Mouse (Mus musculus) heart, postnatal 0 days (tissue): ENCODE data around the gene Lonrf3. TPM values are rescaled to one million over a fixed set of nuclear protein-coding genes. Genes with fewer than 3 reads are reported as not detected.

ENCODE experiments used
- ATAC-seq: fragments of 200-750 bp; cut with Nextera tagmentation; 2 replicates; pipeline ENCODE4 v1.8.0; 2017; ENCODE audit warnings: low read depth, moderate number of reproducible peaks, moderate library complexity; ENCODE audit not compliant: insufficient read depth
- DNase-seq: peaks from one replicate; pipeline ENCODE4 v3.0.0-alpha.2; 2016; ENCODE audit warnings: low spot score
- H3K27ac ChIP-seq: fragments of 300-500 bp; sonication (generic); 2 replicates; pipeline ENCODE4 v1.5.1; 2014; ENCODE audit warnings: low read depth, mild to moderate bottlenecking
- H3K27me3 ChIP-seq: fragments of 300-500 bp; sonication (generic); 2 replicates; pipeline ENCODE4 v1.6.1; 2014; ENCODE audit warnings: low read length, mixed read lengths; ENCODE audit not compliant: control insufficient read depth, insufficient read depth
- H3K36me3 ChIP-seq: fragments of 300-500 bp; sonication (generic); replicated peaks from 2 replicates; pipeline ENCODE4 v1.6.1; 2014; ENCODE audit warnings: low read length, mixed read lengths; ENCODE audit not compliant: control insufficient read depth, insufficient read depth
- H3K4me1 ChIP-seq: fragments of 300-500 bp; sonication (generic); 2 replicates; pipeline ENCODE4 v1.6.1; 2014; ENCODE audit warnings: antibody characterized with exemption; ENCODE audit not compliant: control insufficient read depth, insufficient read depth
- H3K4me2 ChIP-seq: fragments of 300-500 bp; sonication (generic); 2 replicates; pipeline ENCODE4 v1.6.1; 2014; ENCODE audit warnings: low read depth, mild to moderate bottlenecking, low read length, moderate library complexity
- H3K4me3 ChIP-seq: fragments of 300-500 bp; sonication (generic); 2 replicates; pipeline ENCODE4 v1.5.1; 2014; ENCODE audit warnings: low read depth, low read length
- H3K9ac ChIP-seq: fragments of 300-500 bp; sonication (generic); replicated peaks from 2 replicates; pipeline ENCODE4 v1.6.1; 2014; ENCODE audit warnings: low read depth, low read length, mixed read lengths
- H3K9me3 ChIP-seq: fragments of 300-500 bp; sonication (generic); replicated peaks from 2 replicates; pipeline ENCODE4 v1.6.1; 2016; ENCODE audit warnings: low read length; ENCODE audit not compliant: control insufficient read depth
- CTCF ChIP-seq: IDR thresholded peaks from 2 replicates; pipeline ENCODE4 v1.5.1; 2016; ENCODE audit warnings: antibody characterized with exemption, control low read depth, low read depth
- EP300 ChIP-seq: IDR thresholded peaks from 2 replicates; pipeline ENCODE4 v1.6.1; 2016; ENCODE audit warnings: antibody characterized with exemption, low read depth
- WGBS: fragments of 180-500 bp; shearing (Covaris S2); extraction: QIAGEN DNeasy Blood & Tissue Kit; methylation state at CpG from one replicate; pipeline ENCODE4 v1.1.7; 2014; 5-methylcytosine and 5-hydroxymethylcytosine counted together
- microRNA-seq: library from miRNA; unstranded; fragments of <30 nt; microRNA quantifications from one replicate; pipeline ENCODE4, GENCODE M21; 2016
- polyA plus RNA-seq: library from polyadenylated mRNA; unstranded; fragments of >200 nt; fragmentation: Nextera tagmentation; extraction: Ambion mirVana; gene quantifications from 2 replicates; pipeline ENCODE4 v1.2.1, GENCODE M21; 2015
- total RNA-seq: library from RNA; depleted of rRNA; stranded (reverse); fragments of >200 nt; gene quantifications from 2 replicates; pipeline ENCODE4 v1.2.3, GENCODE M21; 2014; ENCODE audit warnings: low replicate concordance; rRNA removed

The Lonrf3 gene
- total and polyA plus RNA-seq, 2 experiments from 2014 or later, result 0.10 to 10.8 TPM

DNA sequence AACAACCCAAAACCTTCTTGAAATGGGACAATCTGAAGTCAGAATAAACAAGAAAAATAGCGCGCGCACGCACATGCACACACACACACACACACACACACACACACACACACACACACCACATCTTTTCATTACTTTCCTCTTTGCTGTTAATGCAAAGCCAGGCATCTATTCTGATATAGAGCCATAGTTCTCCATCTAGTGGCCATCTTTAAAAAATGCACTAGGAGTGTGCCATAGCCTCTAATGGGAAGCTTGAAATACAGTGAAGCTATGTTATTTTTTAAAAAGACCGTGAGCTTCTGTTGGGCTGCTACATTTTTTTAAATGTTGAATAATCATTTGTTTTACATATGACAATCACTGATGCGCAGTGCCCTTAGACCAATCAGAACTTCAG, 65.1 kb downstream of the Lonrf3 start:
- no peak for ATAC-seq
- Histone ChIP-seq H3K9ac (no peak overlapping the region), H3K27me3 (no peaks in the 10 kb centered on the region), H3K4me2 (no peak overlapping the region), H3K4me3 (no peak overlapping the region), H3K36me3 (no peaks in the 10 kb centered on the region), H3K9me3 (no peaks in the 10 kb centered on the region), H3K27ac (no peak overlapping the region), H3K4me1 (no peaks in the 10 kb centered on the region)
- peak; percentile 10 for DNase-seq
- TF ChIP-seq EP300 (no peak), CTCF (peak; percentile 47)
- WGBS, result 36% methylated on average over 6 of the region's 6 CpGs

DNA sequence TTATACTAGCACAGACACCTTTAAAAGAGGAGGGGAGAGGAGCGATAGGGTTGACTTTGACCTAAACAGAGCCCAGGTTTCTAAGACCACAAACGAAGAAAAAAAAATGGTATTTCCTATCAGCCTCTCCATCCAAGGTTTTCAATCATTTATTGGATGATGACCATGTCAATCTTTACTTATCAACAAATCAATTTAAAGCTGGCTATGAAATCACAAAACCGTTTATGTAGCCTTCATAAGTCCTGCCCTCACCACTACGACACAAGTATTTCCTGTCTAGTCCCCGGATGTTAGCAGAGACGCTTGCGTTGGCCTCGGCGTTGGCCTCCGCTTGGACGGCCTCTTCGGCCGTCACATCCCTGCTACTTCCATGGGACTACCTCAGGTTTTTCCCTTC, 72.8 kb downstream of the Lonrf3 start, which contains the start of gene Gm6268:
Gene Gm6268, plus strand, starts transcription at position 301 of the 400 bp plus-strand sequence.
- TF ChIP-seq EP300 (no peak), CTCF (no peak)
- Histone ChIP-seq H3K9me3 (no peaks in the 10 kb centered on the region), H3K27ac (no peak within 1 kb of the TSS), H3K4me3 (no peak within 1 kb of the TSS), H3K27me3 (no peaks in the 10 kb centered on the region), H3K4me1 (no peaks in the 10 kb centered on the region), H3K36me3 (no peaks in the 10 kb centered on the region), H3K9ac (no peak within 1 kb of the TSS), H3K4me2 (no peak within 1 kb of the TSS)
- 81% methylated on average over 13 of the region's 13 CpGs for WGBS
- ATAC-seq, result no peak
- DNase-seq, result no peak

DNA sequence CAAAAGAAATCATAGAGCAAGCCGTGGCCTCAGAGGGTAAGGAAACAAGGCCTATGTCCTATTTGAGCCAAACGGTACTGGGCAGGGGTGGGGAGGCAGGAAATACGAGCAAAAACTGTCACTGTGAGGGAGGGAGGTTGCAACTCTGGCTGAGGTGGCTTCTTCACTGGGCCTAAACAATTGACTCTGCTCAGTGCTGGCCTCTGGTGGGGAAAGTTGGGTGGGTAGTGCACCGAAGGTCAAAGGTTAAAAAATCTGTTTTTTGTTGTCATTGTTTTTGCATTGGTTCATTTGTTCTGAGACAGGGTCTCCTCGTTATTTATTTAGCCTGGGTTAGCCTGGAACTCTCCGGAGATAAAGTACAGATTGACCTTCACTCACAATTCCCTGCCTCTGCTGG, 74.2 kb downstream of the Lonrf3 start:
- no peak for DNase-seq
- no peak overlapping the region for H3K9ac ChIP-seq
- H3K27me3 ChIP-seq, result no peaks in the 10 kb centered on the region
- H3K4me2 ChIP-seq, result no peak overlapping the region
- ATAC-seq, result no peak
- TF ChIP-seq EP300, result no peak
- no peak; the same call in 1 of the 2 replicates for TF ChIP-seq CTCF
- no peak overlapping the region for H3K27ac ChIP-seq
- 46% methylated on average over 6 of the region's 6 CpGs for WGBS
- no peaks in the 10 kb centered on the region for H3K4me1 ChIP-seq
- H3K36me3 ChIP-seq, result no peaks in the 10 kb centered on the region
- no peak overlapping the region for H3K4me3 ChIP-seq
- H3K9me3 ChIP-seq, result no peaks in the 10 kb centered on the region

Small RNAs within 50 kb of the gene (microRNA-seq; reads per million reads assigned to microRNA genes)
- not detected for gene Gm44485

Other genes starting within 250 kb of the Lonrf3 start
- gene Il13ra1, start 216.2 kb upstream of the Lonrf3 start, total RNA-seq, result 41.4 and 41.6 TPM in 2 replicates
- gene Il13ra1, start 216.2 kb upstream of the Lonrf3 start, polyA plus RNA-seq, result 28.3 and 28.9 TPM in 2 replicates
- 0.35 and 0.42 TPM in 2 replicates for gene Zcchc12, start 132.4 kb upstream of the Lonrf3 start, total RNA-seq
- gene Zcchc12, start 132.4 kb upstream of the Lonrf3 start, polyA plus RNA-seq, result 0.66 and 0.77 TPM in 2 replicates
- gene Gm6268, start 72.9 kb downstream of the Lonrf3 start, total RNA-seq, result not detected in 2 replicates
- gene Gm6268, start 72.9 kb downstream of the Lonrf3 start, polyA plus RNA-seq, result not detected in 2 replicates
- gene Gm14569, start 163.5 kb downstream of the Lonrf3 start, total RNA-seq, result not detected in 2 replicates
- not detected in 2 replicates for gene Gm14569, start 163.5 kb downstream of the Lonrf3 start, polyA plus RNA-seq